ENCODE assay signal across 7 mouse cellular contexts in genomic region chr15:79878725-79879136, GRCm38 (mm10). TPM values are rescaled to one million over a fixed set of nuclear protein-coding genes. Genes with fewer than 3 reads are reported as not detected.
DNase-seq lines count a peak whose midpoint lies in the region; ATAC-seq and TF ChIP-seq lines count a peak whose summit lies in the region.

No protein-coding gene starts in this region.

- H3K4me2 ChIP-seq in kidney, embryonic 14.5 days (replicated peaks; ENCODE audit: low read depth, low read length) = 0 out of 2 replicates have a peak overlapping the region, but pooled peaks have one; percentile 10
- H3K4me2 ChIP-seq in stomach, embryonic 15.5 days = peak overlapping the region; percentile 41; the same call in 1 of the 2 replicates

- peak; percentile 72 for DNase-seq in lung, adult 18-20 months
- DNase-seq in lung, adult 2 months = no peak
- no peak for DNase-seq in spleen, postnatal 14 days (ENCODE audit: low spot score in 2 of 2)
- no peak for DNase-seq in cerebellum, postnatal 25 days

- peaks cover 6% of the 10 kb centered on the region; the same call in 1 of the 2 replicates for H3K4me1 ChIP-seq in lung, adult 2 months (ENCODE audit: control insufficient read depth, insufficient read depth, low read length)
- peaks cover 2% of the 10 kb centered on the region; the same call in 1 of the 2 replicates for H3K4me1 ChIP-seq in embryonic fibroblast, embryonic 13.5 days (ENCODE audit: control insufficient read depth, insufficient read depth, low read length)
- peaks cover 10% of the 10 kb centered on the region; the same call in 1 of the 2 replicates for H3K4me1 ChIP-seq in kidney, embryonic 14.5 days (ENCODE audit: control insufficient read depth, insufficient read depth, low read length)
- peaks cover 20% of the 10 kb centered on the region for H3K4me1 ChIP-seq in stomach, embryonic 15.5 days

- H3K27me3 ChIP-seq in kidney, embryonic 14.5 days (ENCODE audit: control insufficient read depth, insufficient read depth, low read length) = no peaks in the 10 kb centered on the region
- no peaks in the 10 kb centered on the region for H3K27me3 ChIP-seq in stomach, embryonic 15.5 days (replicated peaks)

- no peaks in the 10 kb centered on the region for H3K9me3 ChIP-seq in kidney, embryonic 14.5 days (ENCODE audit: control insufficient read depth, low read length)
- H3K9me3 ChIP-seq in stomach, embryonic 15.5 days = no peaks in the 10 kb centered on the region

- H3K27ac ChIP-seq in embryonic fibroblast, embryonic 13.5 days (ENCODE audit: insufficient read depth, low read length) = peak overlapping the region; percentile 22; the same call in 1 of the 2 replicates
- H3K27ac ChIP-seq in kidney, embryonic 14.5 days (ENCODE audit: low read depth, low read length) = peak overlapping the region; percentile 74; the same call in 1 of the 2 replicates
- peak overlapping the region; percentile 91 for H3K27ac ChIP-seq in stomach, embryonic 15.5 days

- no peak overlapping the region for H3K9ac ChIP-seq in kidney, embryonic 14.5 days (ENCODE audit: low read depth, low read length)
- no peak overlapping the region for H3K9ac ChIP-seq in stomach, embryonic 15.5 days

- H3K4me3 ChIP-seq in lung, adult 2 months (replicated peaks; ENCODE audit: extremely low read depth, low read depth, low read length) = no peak overlapping the region
- no peak overlapping the region for H3K4me3 ChIP-seq in embryonic fibroblast, embryonic 13.5 days (ENCODE audit: insufficient read depth, low read length)
- no peak overlapping the region for H3K4me3 ChIP-seq in kidney, embryonic 14.5 days (ENCODE audit: low read length)
- H3K4me3 ChIP-seq in stomach, embryonic 15.5 days (replicated peaks) = no peak overlapping the region

- WGBS in lung, adult 2 months = 32% methylated on average over 6 of the region's 6 CpGs
- WGBS in kidney, embryonic 14.5 days = 53% methylated on average over 6 of the region's 6 CpGs
- WGBS in stomach, embryonic 15.5 days = 49% methylated on average over 6 of the region's 6 CpGs

- TF ChIP-seq CTCF in lung, adult 2 months (IDR thresholded peaks at IDR 0.05; ENCODE audit: insufficient read depth, low read length) = no peak
- no peak for TF ChIP-seq CTCF in embryonic fibroblast, embryonic 13.5 days (IDR thresholded peaks at IDR 0.05; ENCODE audit: borderline replicate concordance, insufficient read depth, low read length)

- H3K36me3 ChIP-seq in kidney, embryonic 14.5 days (ENCODE audit: control insufficient read depth, insufficient read depth, low read length) = no peaks in the 10 kb centered on the region
- no peaks in the 10 kb centered on the region for H3K36me3 ChIP-seq in stomach, embryonic 15.5 days

- no peak for TF ChIP-seq POLR2A in lung, adult 2 months (IDR thresholded peaks at IDR 0.05; ENCODE audit: borderline replicate concordance, extremely low read depth, low read depth, low read length)
- TF ChIP-seq POLR2A in embryonic fibroblast, embryonic 13.5 days (IDR thresholded peaks at IDR 0.05; ENCODE audit: low read depth, low read length) = no peak

- no peak for ATAC-seq in kidney, embryonic 14.5 days (ENCODE audit: low FRiP score, low TSS enrichment)
- ATAC-seq in stomach, embryonic 15.5 days (ENCODE audit: insufficient read depth, low FRiP score, low read depth) = peak; percentile 12; the same call in 1 of the 2 replicates

RNA-seq across cellular contexts. Expression of gene Apobec3, which starts 12.7 kb away (rescaled TPM):
- 29.7 and 36.7 TPM in 2 replicates for polyA plus RNA-seq in lung, adult 2 months (2012; rRNA removed)
- 19.7 and 35.3 TPM in 2 replicates for polyA plus RNA-seq in embryonic fibroblast, embryonic 13.5 days (2011; ENCODE audit: insufficient read length, low read depth, missing spikeins)
- polyA plus RNA-seq in kidney, embryonic 14.5 days (2014; fragmentation: Nextera tagmentation; extraction: Ambion mirVana) = 20.3 and 25.3 TPM in 2 replicates
- polyA plus RNA-seq in stomach, embryonic 15.5 days (2015; fragmentation: Nextera tagmentation; extraction: Ambion mirVana) = 22.4 and 26.5 TPM in 2 replicates

RNA-seq across cellular contexts. Expression of gene Cbx6, which starts 44.2 kb away (rescaled TPM):
- polyA plus RNA-seq in lung, adult 2 months (2012; rRNA removed) = 87.3 and 94.1 TPM in 2 replicates
- 63.7 and 89.0 TPM in 2 replicates for polyA plus RNA-seq in embryonic fibroblast, embryonic 13.5 days (2011; ENCODE audit: insufficient read length, low read depth, missing spikeins)
- polyA plus RNA-seq in kidney, embryonic 14.5 days (2014; fragmentation: Nextera tagmentation; extraction: Ambion mirVana) = 22.4 and 28.6 TPM in 2 replicates
- 62.6 and 68.0 TPM in 2 replicates for polyA plus RNA-seq in stomach, embryonic 15.5 days (2015; fragmentation: Nextera tagmentation; extraction: Ambion mirVana)

RNA-seq across cellular contexts. Expression of gene Npcd, which starts 44.7 kb away (rescaled TPM):
- polyA plus RNA-seq in lung, adult 2 months (2012; rRNA removed) = 0.50 and 1.4 TPM in 2 replicates
- 1.0 TPM in 1 of 2 replicates, not detected in the other for polyA plus RNA-seq in embryonic fibroblast, embryonic 13.5 days (2011; ENCODE audit: insufficient read length, low read depth, missing spikeins)
- 0.22 TPM in 1 of 2 replicates, not detected in the other for polyA plus RNA-seq in kidney, embryonic 14.5 days (2014; fragmentation: Nextera tagmentation; extraction: Ambion mirVana)
- not detected in 2 replicates for polyA plus RNA-seq in stomach, embryonic 15.5 days (2015; fragmentation: Nextera tagmentation; extraction: Ambion mirVana)

Comparison
In these comparisons a context has a peak if more than half of its experiments do, and no peak if none do; other contexts are left out.
1. DNase-seq: peak in lung, adult 18-20 months (2 of 2); none in lung, adult 2 months (single experiment), spleen, postnatal 14 days (0 of 2) and cerebellum, postnatal 25 days (0 of 2).
2. H3K27ac ChIP-seq: peak in every context shown above with its lines; median percentile 91 in stomach, embryonic 15.5 days; 74 in kidney, embryonic 14.5 days; 22 in embryonic fibroblast, embryonic 13.5 days.